Mouse (Mus musculus): Measurements from ENCODE around the gene Krt33b. TPM values are rescaled to one million over a fixed set of nuclear protein-coding genes. Genes with fewer than 3 reads are reported as not detected.

Gene Krt33b
- polyA plus RNA-seq, 1 experiment from 2014 or later, result not detected

DNA sequence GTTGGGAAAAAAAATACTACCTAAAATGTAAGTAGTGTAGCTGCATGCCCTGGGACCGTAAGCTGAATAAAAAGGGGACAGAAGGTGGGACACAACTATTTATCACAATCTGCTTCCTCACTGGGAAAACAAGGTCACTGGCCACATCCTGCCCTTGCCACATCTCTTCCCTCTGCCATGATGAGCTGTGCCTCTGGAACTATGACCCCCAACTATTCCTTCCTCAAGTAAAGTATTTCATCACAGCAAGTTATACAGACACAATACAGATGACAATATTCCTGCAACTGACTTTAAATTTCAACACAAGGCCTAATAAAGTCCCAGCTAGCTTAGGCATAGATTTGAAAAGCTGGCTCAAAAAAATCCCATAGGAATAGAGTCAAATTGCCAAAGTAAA, 10.2 kb downstream of the Krt33b start:
- Histone ChIP-seq H3K36me3 (no peaks in the 10 kb centered on the region), H3K27ac (no peak overlapping the region), H3K4me3 (no peak overlapping the region), H3K9ac (no peak overlapping the region), H3K4me1 (no peaks in the 10 kb centered on the region), H3K27me3 (replicated peaks) (no peaks in the 10 kb centered on the region), H3K4me2 (no peak overlapping the region), H3K9me3 (replicated peaks) (no peaks in the 10 kb centered on the region)
- ATAC-seq, result no peak
- 57% methylated on average over 1 of the region's 1 CpGs for WGBS (ENCODE audit: insufficient replicate concordance)

GRCm38 (mm10) chr11:100016112-100016511, 13.6 kb downstream of the Krt33b start, which contains the start of gene Krt33a:
TSS of gene Krt33a (minus strand) at chr11:100016212.
- 54% methylated on average over 3 of the region's 4 CpGs for WGBS (ENCODE audit: insufficient replicate concordance)
- no peak for ATAC-seq
- Histone ChIP-seq H3K9ac (no peak within 1 kb of the TSS), H3K4me3 (no peak within 1 kb of the TSS), H3K27ac (no peak within 1 kb of the TSS), H3K4me2 (no peak within 1 kb of the TSS), H3K4me1 (no peaks in the 10 kb centered on the region), H3K9me3 (replicated peaks) (no peaks in the 10 kb centered on the region), H3K27me3 (replicated peaks) (no peaks in the 10 kb centered on the region), H3K36me3 (no peaks in the 10 kb centered on the region)

- Histone ChIP-seq H3K4me2 (no peak overlapping the region), H3K9ac (no peak overlapping the region), H3K27me3 (replicated peaks) (no peaks in the 10 kb centered on the region), H3K36me3 (no peaks in the 10 kb centered on the region), H3K4me3 (no peak overlapping the region), H3K27ac (no peak overlapping the region), H3K9me3 (replicated peaks) (no peaks in the 10 kb centered on the region), H3K4me1 (no peaks in the 10 kb centered on the region)
- ATAC-seq, result no peak
- WGBS (ENCODE audit: insufficient replicate concordance), result 48% methylated on average over 4 of the region's 4 CpGs
These were observed 15.9 kb downstream of the Krt33b start for GRCm38 (mm10) chr11:100013691-100014171.

- H3K9ac ChIP-seq, result no peak overlapping the region
- WGBS (ENCODE audit: insufficient replicate concordance), result 60% methylated on average over 5 of the region's 5 CpGs
- no peaks in the 10 kb centered on the region for H3K27me3 ChIP-seq (replicated peaks)
- H3K36me3 ChIP-seq, result no peaks in the 10 kb centered on the region
- H3K4me1 ChIP-seq, result no peaks in the 10 kb centered on the region
- no peak for ATAC-seq
- H3K4me3 ChIP-seq, result no peak overlapping the region
- no peaks in the 10 kb centered on the region for H3K9me3 ChIP-seq (replicated peaks)
- H3K27ac ChIP-seq, result no peak overlapping the region
- H3K4me2 ChIP-seq, result no peak overlapping the region
These were observed 19.0 kb downstream of the Krt33b start for GRCm38 (mm10) chr11:100010682-100011081.

DNA sequence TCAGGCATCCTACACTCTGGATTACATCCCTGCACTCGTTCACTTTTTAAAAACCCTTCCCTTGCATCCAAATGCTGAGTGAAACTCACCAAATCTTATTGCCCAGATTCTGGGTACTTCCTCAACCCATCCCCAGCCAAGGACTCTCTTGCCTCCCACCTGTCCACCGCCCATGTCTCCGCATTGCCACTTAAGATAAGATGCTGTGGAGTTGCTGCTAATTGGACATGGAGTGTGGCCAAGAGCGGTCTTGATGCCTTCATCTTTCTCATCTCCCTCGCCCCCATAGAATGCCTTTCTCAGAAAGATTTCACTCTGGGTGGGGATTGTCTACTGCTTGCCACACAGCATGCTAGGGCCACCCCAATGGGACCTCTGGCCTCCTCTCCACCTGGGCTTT, 21.3 kb downstream of the Krt33b start:
- no peaks in the 10 kb centered on the region for H3K36me3 ChIP-seq
- no peak overlapping the region for H3K9ac ChIP-seq
- no peak for ATAC-seq
- WGBS (ENCODE audit: insufficient replicate concordance), result 68% methylated on average over 5 of the region's 5 CpGs
- H3K4me1 ChIP-seq, result no peaks in the 10 kb centered on the region
- no peaks in the 10 kb centered on the region for H3K9me3 ChIP-seq (replicated peaks)
- H3K4me3 ChIP-seq, result no peak overlapping the region
- H3K4me2 ChIP-seq, result no peak overlapping the region
- H3K27me3 ChIP-seq (replicated peaks), result no peaks in the 10 kb centered on the region
- H3K27ac ChIP-seq, result no peak overlapping the region

DNA sequence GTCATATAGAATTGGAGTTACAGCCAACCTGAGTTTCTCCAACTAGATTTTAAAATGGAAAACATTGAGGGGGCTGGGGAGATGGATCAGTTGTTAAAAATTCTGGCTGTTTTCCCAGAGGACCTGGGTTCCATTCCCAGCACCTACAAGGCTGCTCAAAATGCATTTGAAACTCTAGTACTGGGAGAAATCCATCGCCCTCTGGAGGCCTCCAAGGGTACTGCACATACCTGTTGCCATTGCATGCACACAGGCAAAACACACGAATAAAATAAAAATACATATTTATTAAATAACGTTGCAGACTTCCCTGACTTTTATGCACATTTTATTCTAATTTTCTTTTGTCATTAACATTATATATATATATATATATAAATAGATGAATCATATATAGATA, 23.0 kb downstream of the Krt33b start:
- Histone ChIP-seq H3K4me3 (no peak overlapping the region), H3K27me3 (replicated peaks) (no peaks in the 10 kb centered on the region), H3K36me3 (no peaks in the 10 kb centered on the region), H3K27ac (no peak overlapping the region), H3K4me1 (no peaks in the 10 kb centered on the region), H3K4me2 (no peak overlapping the region), H3K9me3 (replicated peaks) (no peaks in the 10 kb centered on the region), H3K9ac (no peak overlapping the region)
- 48% methylated on average over 3 of the region's 3 CpGs for WGBS (ENCODE audit: insufficient replicate concordance)
- ATAC-seq, result no peak

GRCm38 (mm10) chr11:100005905-100006304, 23.8 kb downstream of the Krt33b start:
- no peak overlapping the region for H3K4me3 ChIP-seq
- no peaks in the 10 kb centered on the region for H3K36me3 ChIP-seq
- no peaks in the 10 kb centered on the region for H3K27me3 ChIP-seq (replicated peaks)
- WGBS (ENCODE audit: insufficient replicate concordance), result 72% methylated on average over 8 of the region's 8 CpGs
- no peak overlapping the region for H3K4me2 ChIP-seq
- no peaks in the 10 kb centered on the region for H3K9me3 ChIP-seq (replicated peaks)
- no peaks in the 10 kb centered on the region for H3K4me1 ChIP-seq
- ATAC-seq, result no peak
- no peak overlapping the region for H3K27ac ChIP-seq
- no peak overlapping the region for H3K9ac ChIP-seq

- no peak for ATAC-seq
- H3K36me3 ChIP-seq, result no peaks in the 10 kb centered on the region
- no peaks in the 10 kb centered on the region for H3K9me3 ChIP-seq (replicated peaks)
- H3K27ac ChIP-seq, result no peak overlapping the region
- no peak overlapping the region for H3K4me2 ChIP-seq
- 23% methylated on average over 6 of the region's 6 CpGs for WGBS (ENCODE audit: insufficient replicate concordance)
- no peak overlapping the region for H3K4me3 ChIP-seq
- no peaks in the 10 kb centered on the region for H3K4me1 ChIP-seq
- no peaks in the 10 kb centered on the region for H3K27me3 ChIP-seq (replicated peaks)
- no peak overlapping the region for H3K9ac ChIP-seq
These were observed 24.8 kb downstream of the Krt33b start for GRCm38 (mm10) chr11:100004846-100005245.

- H3K4me3 ChIP-seq, result no peak overlapping the region
These were observed 30.6 kb downstream of the Krt33b start for GRCm38 (mm10) chr11:99999091-99999490.

DNA sequence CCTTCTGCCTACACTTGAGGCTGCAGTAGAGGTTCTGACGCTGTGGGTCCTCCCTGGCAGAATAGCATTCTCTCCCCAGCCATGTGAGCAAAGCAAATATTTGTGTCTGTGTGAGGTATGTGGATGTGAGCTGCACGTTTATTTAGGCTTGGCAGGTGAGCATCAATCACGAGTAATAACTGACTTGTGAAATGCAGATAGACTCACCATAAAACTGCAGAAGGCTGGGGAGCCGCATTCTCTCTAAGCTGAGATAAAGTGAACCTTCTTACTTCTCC, 35.3 kb downstream of the Krt33b start:
- no peak overlapping the region for H3K4me3 ChIP-seq
- H3K4me1 ChIP-seq, result no peaks in the 10 kb centered on the region
- no peaks in the 10 kb centered on the region for H3K9me3 ChIP-seq (replicated peaks)
- no peak overlapping the region for H3K9ac ChIP-seq
- H3K4me2 ChIP-seq, result no peak overlapping the region
- 46% methylated on average over 4 of the region's 4 CpGs for WGBS (ENCODE audit: insufficient replicate concordance)
- H3K27ac ChIP-seq, result no peak overlapping the region
- no peaks in the 10 kb centered on the region for H3K36me3 ChIP-seq
- no peak for ATAC-seq
- peaks cover 23% of the 10 kb centered on the region for H3K27me3 ChIP-seq (replicated peaks)

More at GRCm38 (mm10) chr11:99999091-99999490, 30.6 kb downstream of the Krt33b start:
- 70% methylated on average over 7 of the region's 7 CpGs for WGBS (ENCODE audit: insufficient replicate concordance)
- no peak for ATAC-seq
- Histone ChIP-seq H3K4me2 (no peak overlapping the region), H3K27ac (no peak overlapping the region), H3K9ac (no peak overlapping the region), H3K27me3 (replicated peaks) (peaks cover 7% of the 10 kb centered on the region), H3K36me3 (no peaks in the 10 kb centered on the region), H3K9me3 (replicated peaks) (no peaks in the 10 kb centered on the region), H3K4me1 (no peaks in the 10 kb centered on the region)

GRCm38 (mm10) chr11:99993620-99994383, 35.9 kb downstream of the Krt33b start, which contains the start of gene Krtap17-1:
TSS of gene Krtap17-1 (minus strand) at chr11:99993994.
- peaks cover 23% of the 10 kb centered on the region for H3K27me3 ChIP-seq (replicated peaks)
- no peak within 1 kb of the TSS for H3K4me2 ChIP-seq
- no peak for ATAC-seq
- no peak within 1 kb of the TSS for H3K27ac ChIP-seq
- WGBS (ENCODE audit: insufficient replicate concordance), result 28% methylated on average over 26 of the region's 26 CpGs
- H3K9me3 ChIP-seq (replicated peaks), result no peaks in the 10 kb centered on the region
- H3K9ac ChIP-seq, result no peak within 1 kb of the TSS
- H3K4me1 ChIP-seq, result no peaks in the 10 kb centered on the region
- H3K4me3 ChIP-seq, result no peak within 1 kb of the TSS
- no peaks in the 10 kb centered on the region for H3K36me3 ChIP-seq

DNA sequence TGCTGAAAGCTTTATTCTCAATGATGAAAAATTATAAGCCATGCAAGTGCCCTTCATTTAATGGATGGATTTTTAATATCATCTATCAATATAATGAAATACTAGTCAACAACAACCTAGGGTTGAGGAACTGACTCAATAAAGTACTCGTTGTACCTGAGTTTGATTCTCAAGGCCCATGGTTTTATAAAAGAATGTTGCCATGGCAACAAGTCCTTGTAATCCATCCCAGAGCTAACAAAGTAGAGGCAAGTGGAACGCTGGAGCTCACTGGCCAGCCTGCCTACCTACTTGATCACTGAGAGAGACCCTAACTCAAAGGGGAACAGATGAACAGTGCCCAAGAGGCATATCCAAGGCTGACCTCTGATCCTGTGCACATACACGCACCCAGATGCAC, 39.1 kb downstream of the Krt33b start:
- H3K4me3 ChIP-seq, result no peak overlapping the region
- WGBS (ENCODE audit: insufficient replicate concordance), result 63% methylated on average over 3 of the region's 3 CpGs
- H3K9ac ChIP-seq, result no peak overlapping the region
- H3K4me2 ChIP-seq, result no peak overlapping the region
- H3K36me3 ChIP-seq, result no peaks in the 10 kb centered on the region
- no peak for ATAC-seq
- no peaks in the 10 kb centered on the region for H3K9me3 ChIP-seq (replicated peaks)
- no peak overlapping the region for H3K27ac ChIP-seq
- H3K4me1 ChIP-seq, result no peaks in the 10 kb centered on the region
- peaks cover 23% of the 10 kb centered on the region for H3K27me3 ChIP-seq (replicated peaks)
